Mouse (Mus musculus): Measurements from ENCODE around the gene Ntrk3. TPM values are rescaled to one million over a fixed set of nuclear protein-coding genes. Genes with fewer than 3 reads are reported as not detected.
A peak's percentile ranks its signal among the peaks of the same experiment; 100 is the strongest.

Gene Ntrk3
- polyA plus RNA-seq, 1 experiment from 2014 or later = 3.5 TPM

- H3K36me3 ChIP-seq (ENCODE audit: control insufficient read depth, insufficient read depth, low read length) = no peaks in the 10 kb centered on the region
- WGBS = 50% methylated on average over 1 of the region's 1 CpGs
Measured at GRCm38 (mm10) chr7:78581341-78581740, 156.5 kb downstream of the Ntrk3 start.

GRCm38 (mm10) chr7:78579461-78580234 is 158.2 kb downstream of the Ntrk3 start:
- H3K4me2 ChIP-seq (ENCODE audit: low read depth, low read length) = peak overlapping the region; percentile 81
- ATAC-seq (ENCODE audit: insufficient read depth, low FRiP score) = no peak
- WGBS = 6% methylated on average over 13 of the region's 13 CpGs
- no peaks in the 10 kb centered on the region for H3K4me1 ChIP-seq (ENCODE audit: control insufficient read depth, insufficient read depth, low read length)
- H3K9ac ChIP-seq (ENCODE audit: low read length) = peak overlapping the region; percentile 65; the same call in 1 of the 2 replicates
- H3K36me3 ChIP-seq (ENCODE audit: control insufficient read depth, insufficient read depth, low read length) = no peaks in the 10 kb centered on the region
- peak overlapping the region; percentile 57 for H3K4me3 ChIP-seq (replicated peaks; ENCODE audit: low read length)
- no peak overlapping the region for H3K27ac ChIP-seq (ENCODE audit: low read length)
- peaks cover 61% of the 10 kb centered on the region for H3K27me3 ChIP-seq (ENCODE audit: control insufficient read depth, insufficient read depth, low read length)
- no peaks in the 10 kb centered on the region for H3K9me3 ChIP-seq (replicated peaks; ENCODE audit: control insufficient read depth, low read length)

More at GRCm38 (mm10) chr7:78581341-78581740, 156.5 kb downstream of the Ntrk3 start:
- Histone ChIP-seq H3K4me3 (replicated peaks; ENCODE audit: low read length) (no peak overlapping the region), H3K4me1 (ENCODE audit: control insufficient read depth, insufficient read depth, low read length) (no peaks in the 10 kb centered on the region), H3K27ac (ENCODE audit: low read length) (no peak overlapping the region), H3K27me3 (ENCODE audit: control insufficient read depth, insufficient read depth, low read length) (peaks cover 53% of the 10 kb centered on the region), H3K4me2 (ENCODE audit: low read depth, low read length) (no peak overlapping the region), H3K9me3 (replicated peaks; ENCODE audit: control insufficient read depth, low read length) (no peaks in the 10 kb centered on the region), H3K9ac (ENCODE audit: low read length) (no peak overlapping the region)
- ATAC-seq (ENCODE audit: insufficient read depth, low FRiP score) = no peak

- peak; percentile 18; the same call in 1 of the 2 replicates for ATAC-seq (ENCODE audit: insufficient read depth, low FRiP score)
- Histone ChIP-seq H3K4me2 (ENCODE audit: low read depth, low read length) (peak overlapping the region; percentile 81), H3K36me3 (ENCODE audit: control insufficient read depth, insufficient read depth, low read length) (no peaks in the 10 kb centered on the region), H3K27ac (ENCODE audit: low read length) (no peak overlapping the region), H3K9ac (ENCODE audit: low read length) (peak overlapping the region; percentile 65), H3K4me1 (ENCODE audit: control insufficient read depth, insufficient read depth, low read length) (no peaks in the 10 kb centered on the region), H3K4me3 (replicated peaks; ENCODE audit: low read length) (peak overlapping the region; percentile 57), H3K27me3 (ENCODE audit: control insufficient read depth, insufficient read depth, low read length) (peaks cover 61% of the 10 kb centered on the region), H3K9me3 (replicated peaks; ENCODE audit: control insufficient read depth, low read length) (no peaks in the 10 kb centered on the region)
- under 1% methylated on average over 60 of the region's 66 CpGs for WGBS
Measured at GRCm38 (mm10) chr7:78578461-78579359, 159.1 kb downstream of the Ntrk3 start.

GRCm38 (mm10) chr7:78578111-78578460 is 159.7 kb downstream of the Ntrk3 start:
- Histone ChIP-seq H3K27me3 (ENCODE audit: control insufficient read depth, insufficient read depth, low read length) (peaks cover 56% of the 10 kb centered on the region), H3K36me3 (ENCODE audit: control insufficient read depth, insufficient read depth, low read length) (no peaks in the 10 kb centered on the region), H3K4me2 (ENCODE audit: low read depth, low read length) (peak overlapping the region; percentile 81), H3K4me1 (ENCODE audit: control insufficient read depth, insufficient read depth, low read length) (no peaks in the 10 kb centered on the region), H3K27ac (ENCODE audit: low read length) (no peak overlapping the region), H3K9me3 (replicated peaks; ENCODE audit: control insufficient read depth, low read length) (no peaks in the 10 kb centered on the region), H3K4me3 (replicated peaks; ENCODE audit: low read length) (peak overlapping the region; percentile 57), H3K9ac (ENCODE audit: low read length) (peak overlapping the region; percentile 63)
- WGBS = under 1% methylated on average over 19 of the region's 23 CpGs
- ATAC-seq (ENCODE audit: insufficient read depth, low FRiP score) = peak; percentile 46; the same call in 1 of the 2 replicates

- Histone ChIP-seq H3K9ac (ENCODE audit: low read length) (peak overlapping the region; percentile 63), H3K4me2 (ENCODE audit: low read depth, low read length) (peak overlapping the region; percentile 81), H3K9me3 (replicated peaks; ENCODE audit: control insufficient read depth, low read length) (no peaks in the 10 kb centered on the region), H3K36me3 (ENCODE audit: control insufficient read depth, insufficient read depth, low read length) (no peaks in the 10 kb centered on the region), H3K4me3 (replicated peaks; ENCODE audit: low read length) (peak overlapping the region; percentile 57), H3K27ac (ENCODE audit: low read length) (no peak overlapping the region), H3K4me1 (ENCODE audit: control insufficient read depth, insufficient read depth, low read length) (no peaks in the 10 kb centered on the region), H3K27me3 (ENCODE audit: control insufficient read depth, insufficient read depth, low read length) (peaks cover 55% of the 10 kb centered on the region)
- 1% methylated on average over 48 of the region's 49 CpGs for WGBS
- ATAC-seq (ENCODE audit: insufficient read depth, low FRiP score) = no peak
Measured at GRCm38 (mm10) chr7:78577462-78578110, 160.2 kb downstream of the Ntrk3 start.

GRCm38 (mm10) chr7:78576706-78577461 is 160.9 kb downstream of the Ntrk3 start:
- H3K4me1 ChIP-seq (ENCODE audit: control insufficient read depth, insufficient read depth, low read length) = no peaks in the 10 kb centered on the region
- no peaks in the 10 kb centered on the region for H3K9me3 ChIP-seq (replicated peaks; ENCODE audit: control insufficient read depth, low read length)
- H3K27me3 ChIP-seq (ENCODE audit: control insufficient read depth, insufficient read depth, low read length) = peaks cover 50% of the 10 kb centered on the region
- WGBS = 2% methylated on average over 35 of the region's 35 CpGs
- H3K4me2 ChIP-seq (ENCODE audit: low read depth, low read length) = peak overlapping the region; percentile 81
- no peaks in the 10 kb centered on the region for H3K36me3 ChIP-seq (ENCODE audit: control insufficient read depth, insufficient read depth, low read length)
- no peak overlapping the region for H3K27ac ChIP-seq (ENCODE audit: low read length)
- peak overlapping the region; percentile 57 for H3K4me3 ChIP-seq (replicated peaks; ENCODE audit: low read length)
- ATAC-seq (ENCODE audit: insufficient read depth, low FRiP score) = 0 out of 2 replicates have a peak, but pooled peaks have one; percentile 44
- peak overlapping the region; percentile 63 for H3K9ac ChIP-seq (ENCODE audit: low read length)

- no peaks in the 10 kb centered on the region for H3K36me3 ChIP-seq (ENCODE audit: control insufficient read depth, insufficient read depth, low read length)
- ATAC-seq (ENCODE audit: insufficient read depth, low FRiP score) = no peak
- no peaks in the 10 kb centered on the region for H3K9me3 ChIP-seq (replicated peaks; ENCODE audit: control insufficient read depth, low read length)
- H3K27ac ChIP-seq (ENCODE audit: low read length) = no peak overlapping the region
- H3K4me1 ChIP-seq (ENCODE audit: control insufficient read depth, insufficient read depth, low read length) = no peaks in the 10 kb centered on the region
- H3K4me2 ChIP-seq (ENCODE audit: low read depth, low read length) = peak overlapping the region; percentile 81
- peak overlapping the region; percentile 57 for H3K4me3 ChIP-seq (replicated peaks; ENCODE audit: low read length)
- peaks cover 48% of the 10 kb centered on the region for H3K27me3 ChIP-seq (ENCODE audit: control insufficient read depth, insufficient read depth, low read length)
- WGBS = 21% methylated on average over 5 of the region's 5 CpGs
- H3K9ac ChIP-seq (ENCODE audit: low read length) = no peak overlapping the region
Measured at GRCm38 (mm10) chr7:78576169-78576568, 161.6 kb downstream of the Ntrk3 start.

GRCm38 (mm10) chr7:78575556-78575955 is 162.3 kb downstream of the Ntrk3 start:
- Histone ChIP-seq H3K27me3 (ENCODE audit: control insufficient read depth, insufficient read depth, low read length) (peaks cover 45% of the 10 kb centered on the region), H3K36me3 (ENCODE audit: control insufficient read depth, insufficient read depth, low read length) (no peaks in the 10 kb centered on the region), H3K9ac (ENCODE audit: low read length) (no peak overlapping the region), H3K4me1 (ENCODE audit: control insufficient read depth, insufficient read depth, low read length) (no peaks in the 10 kb centered on the region), H3K4me3 (replicated peaks; ENCODE audit: low read length) (peak overlapping the region; percentile 57), H3K27ac (ENCODE audit: low read length) (no peak overlapping the region), H3K9me3 (replicated peaks; ENCODE audit: control insufficient read depth, low read length) (no peaks in the 10 kb centered on the region), H3K4me2 (ENCODE audit: low read depth, low read length) (peak overlapping the region; percentile 81; the same call in 1 of the 2 replicates)
- WGBS = 28% methylated on average over 3 of the region's 3 CpGs
- no peak for ATAC-seq (ENCODE audit: insufficient read depth, low FRiP score)

Data from stomach, embryonic 16.5 days (tissue).